Mouse (Mus musculus) brain, adult 10 weeks (tissue): ENCODE data around the gene Gm29666. TPM values are rescaled to one million over a fixed set of nuclear protein-coding genes. Genes with fewer than 3 reads are reported as not detected.

Experiments
- polyA plus RNA-seq: library from polyadenylated mRNA; stranded (reverse); fragments of 350-450 nt; fragmentation: Illumina TruSeq; extraction: RNeasy Lipid Tissue Mini Kit (QIAGEN cat#74804); gene quantifications from one replicate; pipeline ENCODE4 v1.2.3, GENCODE M21; 2015; ENCODE audit warnings: low read depth, low replicate concordance

Gm29666 gene
- polyA plus RNA-seq = 0.73 TPM

DNA sequence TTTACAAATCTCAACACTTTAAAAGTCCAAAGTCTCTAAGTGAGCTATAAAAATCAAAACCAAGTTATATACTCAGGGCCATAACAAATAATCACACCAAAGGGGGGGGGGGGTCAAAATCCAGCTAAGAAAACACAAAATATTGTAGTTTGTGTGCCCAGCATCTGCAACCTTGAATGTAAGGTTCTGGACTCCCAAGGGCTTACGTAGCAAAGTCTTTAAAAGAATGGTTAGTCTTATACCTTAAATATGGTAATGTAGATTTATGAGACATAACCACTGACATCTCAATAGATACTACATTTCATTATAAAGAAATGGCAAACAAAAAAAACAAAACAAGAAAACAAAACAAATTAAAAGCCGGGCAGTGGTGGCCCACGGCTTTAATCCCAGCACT is at the start of gene Gm29666:
TSS of gene Gm29666 (minus strand) at position 101 of the 400 bp plus-strand sequence.

GRCm38 (mm10) chr15:84922884-84923507 is 3.2 kb upstream of the Gm29666 start, which contains the start of gene Nup50:
Nup50 (plus strand) TSS chr15:84923411.

Other genes starting within 250 kb of the Gm29666 start
- not detected for gene Arhgap8, start 200.0 kb downstream of the Gm29666 start, polyA plus RNA-seq
- 11.4 TPM for gene Phf21b, start 64.0 kb downstream of the Gm29666 start, polyA plus RNA-seq
- 20.8 TPM for gene Nup50, start 3.4 kb upstream of the Gm29666 start, polyA plus RNA-seq
- 64.4 TPM for gene 5031439G07Rik, start 68.5 kb upstream of the Gm29666 start, polyA plus RNA-seq
- gene Upk3a, start 97.1 kb upstream of the Gm29666 start, polyA plus RNA-seq = not detected
- gene Fam118a, start 108.9 kb upstream of the Gm29666 start, polyA plus RNA-seq = 21.0 TPM
- gene Smc1b, start 211.9 kb upstream of the Gm29666 start, polyA plus RNA-seq = not detected
- 0.27 TPM for gene Ribc2, start 212.0 kb upstream of the Gm29666 start, polyA plus RNA-seq